Mouse (Mus musculus) E14TG2a.4 (cell line): Measurements from ENCODE around the gene Tle6.
A peak's percentile ranks its signal among the peaks of the same experiment; 100 is the strongest.

Source experiments
- CTCF ChIP-seq: conservative IDR thresholded peaks from 2 replicates; pipeline ENCODE4 v1.5.1; 2014; ENCODE audit warnings: low read length
- NANOG ChIP-seq: IDR thresholded peaks from 2 replicates; pipeline ENCODE4 v1.6.1; 2014; ENCODE audit warnings: borderline replicate concordance, low read length, mixed read lengths

- TF ChIP-seq CTCF (peak; percentile 98), NANOG (no peak)
These were observed 44.6 kb downstream of the Tle6 start for GRCm38 (mm10) chr10:81556282-81556681.
